In genomic region chr15:92704146-92704545, GRCm38 (mm10) we compare ENCODE assay signal across 22 mouse cellular contexts.
A peak's percentile ranks its signal among the peaks of the same experiment; 100 is the strongest.
DNase-seq lines count a peak whose midpoint lies in the region; ATAC-seq and TF ChIP-seq lines count a peak whose summit lies in the region.
"Had no signal": no experiment of that assay in that cellular context is flagged by ENCODE, and none has a peak within 500 bp of the region (broad histone marks: within the 10 kb centered on the region; RNA-seq: fewer than 3 reads in every experiment).

No protein-coding gene starts in this region.

- no peak for ATAC-seq in hindbrain, embryonic 14.5 days (ENCODE audit: low FRiP score)
- ATAC-seq: intestine, embryonic 16.5 days had no signal

- intact Hi-C loops in heart, adult 2 months (cut with DNase I) = no loop called here

- no peak overlapping the region for H3K4me2 ChIP-seq in hindbrain, embryonic 14.5 days (replicated peaks)
- H3K4me2 ChIP-seq: embryonic facial prominence, embryonic 13.5 days; heart, embryonic 15.5 days; kidney, embryonic 15.5 days; limb, embryonic 13.5 days; midbrain, embryonic 12.5 days had no signal

- H3K9ac ChIP-seq in hindbrain, embryonic 14.5 days = no peak overlapping the region
- H3K9ac ChIP-seq in heart, adult 2 months (ENCODE audit: low read depth, low read length) = no peak overlapping the region
- H3K9ac ChIP-seq: embryonic facial prominence, embryonic 13.5 days; heart, embryonic 15.5 days; kidney, embryonic 15.5 days; limb, embryonic 13.5 days; liver, embryonic 14.5 days; midbrain, embryonic 12.5 days had no signal

- H3K36me3 ChIP-seq in hindbrain, embryonic 10.5 days = no peaks in the 10 kb centered on the region
- no peaks in the 10 kb centered on the region for H3K36me3 ChIP-seq in hindbrain, embryonic 14.5 days (replicated peaks; ENCODE audit: control insufficient read depth, insufficient read depth)
- no peaks in the 10 kb centered on the region for H3K36me3 ChIP-seq in heart, adult 2 months (ENCODE audit: control insufficient read depth, insufficient read depth, low read length)
- H3K36me3 ChIP-seq: embryonic facial prominence, embryonic 13.5 days; heart, embryonic 15.5 days; kidney, embryonic 15.5 days; limb, embryonic 13.5 days; midbrain, embryonic 12.5 days had no signal

- no peak for TF ChIP-seq POLR2A in heart, adult 2 months (IDR thresholded peaks at IDR 0.05; ENCODE audit: insufficient read depth, low read depth, low read length)

- no peak for TF ChIP-seq CTCF in heart, adult 2 months (IDR thresholded peaks at IDR 0.05)

- no peak overlapping the region for H3K4me3 ChIP-seq in hindbrain, embryonic 10.5 days
- no peak overlapping the region for H3K4me3 ChIP-seq in hindbrain, embryonic 14.5 days (replicated peaks; ENCODE audit: low read length)
- no peak overlapping the region for H3K4me3 ChIP-seq in heart, adult 2 months
- H3K4me3 ChIP-seq: embryonic facial prominence, embryonic 13.5 days; heart, embryonic 15.5 days; kidney, embryonic 15.5 days; limb, embryonic 13.5 days; midbrain, embryonic 12.5 days; myocyte had no signal

- H3K9me3 ChIP-seq in hindbrain, embryonic 10.5 days = no peaks in the 10 kb centered on the region
- no peaks in the 10 kb centered on the region for H3K9me3 ChIP-seq in hindbrain, embryonic 14.5 days (ENCODE audit: control insufficient read depth, low read length)
- H3K9me3 ChIP-seq: embryonic facial prominence, embryonic 13.5 days; heart, embryonic 15.5 days; kidney, embryonic 15.5 days; limb, embryonic 13.5 days; midbrain, embryonic 12.5 days had no signal

- DNase-seq in hindbrain, embryonic 10.5 days (ENCODE audit: low spot score) = no peak
- DNase-seq in hindbrain, embryonic 14.5 days (ENCODE audit: low spot score) = no peak
- DNase-seq in ovary, adult 18-20 months (ENCODE audit: low spot score) = peak; percentile 76
- DNase-seq in ovary, postnatal 10 days (ENCODE audit: low spot score) = no peak
- peak; percentile 78 to 85 for DNase-seq in adrenal gland, postnatal 36 days
- DNase-seq in testis, postnatal 14 days (ENCODE audit: low spot score) = peak; percentile 38
- DNase-seq in heart, adult 2 months = no peak
- no peak for DNase-seq in kidney, adult 18-20 months
- DNase-seq: B cell, adult 2 months; cerebellum, adult 9-10 months; gastrocnemius, postnatal 25 days; kidney, postnatal 4 days; thymus, postnatal 4 days had no signal

- no peaks in the 10 kb centered on the region for H3K27me3 ChIP-seq in hindbrain, embryonic 10.5 days (ENCODE audit: insufficient read depth, poor library complexity, severe bottlenecking)
- no peaks in the 10 kb centered on the region for H3K27me3 ChIP-seq in hindbrain, embryonic 14.5 days (ENCODE audit: control insufficient read depth, insufficient read depth, low read length)
- H3K27me3 ChIP-seq in heart, adult 2 months (ENCODE audit: control insufficient read depth, insufficient read depth, low read length) = no peaks in the 10 kb centered on the region
- H3K27me3 ChIP-seq: embryonic facial prominence, embryonic 13.5 days; heart, embryonic 15.5 days; kidney, embryonic 15.5 days; limb, embryonic 13.5 days; midbrain, embryonic 12.5 days had no signal

- no peak for TF ChIP-seq EP300 in heart, adult 2 months (IDR thresholded peaks at IDR 0.05; ENCODE audit: insufficient read depth, low read depth, low read length)

- no peaks in the 10 kb centered on the region for H3K79me2 ChIP-seq in heart, adult 2 months (replicated peaks; ENCODE audit: control insufficient read depth, insufficient read depth, low read length)

- WGBS in hindbrain, embryonic 10.5 days = 72% methylated on average over 8 of the region's 8 CpGs
- WGBS in hindbrain, embryonic 14.5 days = 66% methylated on average over 8 of the region's 8 CpGs
- WGBS in heart, adult 2 months = 78% methylated on average over 8 of the region's 8 CpGs

- peak overlapping the region; percentile 64; the same call in 1 of the 2 replicates for H3K27ac ChIP-seq in hindbrain, embryonic 10.5 days
- no peak overlapping the region for H3K27ac ChIP-seq in hindbrain, embryonic 14.5 days
- no peak overlapping the region for H3K27ac ChIP-seq in heart, adult 2 months
- H3K27ac ChIP-seq: embryonic facial prominence, embryonic 13.5 days; heart, embryonic 15.5 days; kidney, embryonic 15.5 days; limb, embryonic 13.5 days; liver, embryonic 14.5 days; midbrain, embryonic 12.5 days; stomach, postnatal 0 days had no signal

- peaks cover 22% of the 10 kb centered on the region for H3K4me1 ChIP-seq in hindbrain, embryonic 10.5 days (replicated peaks)
- no peaks in the 10 kb centered on the region for H3K4me1 ChIP-seq in hindbrain, embryonic 14.5 days (replicated peaks; ENCODE audit: control insufficient read depth, insufficient read depth, low read length)
- no peaks in the 10 kb centered on the region for H3K4me1 ChIP-seq in heart, adult 2 months (ENCODE audit: control insufficient read depth, insufficient read depth, low read length)
- H3K4me1 ChIP-seq: embryonic facial prominence, embryonic 13.5 days; heart, embryonic 15.5 days; kidney, embryonic 15.5 days; limb, embryonic 13.5 days had no signal

Comparison
In these comparisons a context has a peak if more than half of its experiments do, and no peak if none do; other contexts are left out.
1. DNase-seq: peak in ovary, adult 18-20 months (single experiment), adrenal gland, postnatal 36 days (2 of 2) and testis, postnatal 14 days (single experiment); none in hindbrain, embryonic 10.5 days (single experiment), hindbrain, embryonic 14.5 days (single experiment), ovary, postnatal 10 days (single experiment), heart, adult 2 months (0 of 2) and kidney, adult 18-20 months (single experiment).